Mouse (Mus musculus): ENCODE data around the gene Xrra1.

DNA sequence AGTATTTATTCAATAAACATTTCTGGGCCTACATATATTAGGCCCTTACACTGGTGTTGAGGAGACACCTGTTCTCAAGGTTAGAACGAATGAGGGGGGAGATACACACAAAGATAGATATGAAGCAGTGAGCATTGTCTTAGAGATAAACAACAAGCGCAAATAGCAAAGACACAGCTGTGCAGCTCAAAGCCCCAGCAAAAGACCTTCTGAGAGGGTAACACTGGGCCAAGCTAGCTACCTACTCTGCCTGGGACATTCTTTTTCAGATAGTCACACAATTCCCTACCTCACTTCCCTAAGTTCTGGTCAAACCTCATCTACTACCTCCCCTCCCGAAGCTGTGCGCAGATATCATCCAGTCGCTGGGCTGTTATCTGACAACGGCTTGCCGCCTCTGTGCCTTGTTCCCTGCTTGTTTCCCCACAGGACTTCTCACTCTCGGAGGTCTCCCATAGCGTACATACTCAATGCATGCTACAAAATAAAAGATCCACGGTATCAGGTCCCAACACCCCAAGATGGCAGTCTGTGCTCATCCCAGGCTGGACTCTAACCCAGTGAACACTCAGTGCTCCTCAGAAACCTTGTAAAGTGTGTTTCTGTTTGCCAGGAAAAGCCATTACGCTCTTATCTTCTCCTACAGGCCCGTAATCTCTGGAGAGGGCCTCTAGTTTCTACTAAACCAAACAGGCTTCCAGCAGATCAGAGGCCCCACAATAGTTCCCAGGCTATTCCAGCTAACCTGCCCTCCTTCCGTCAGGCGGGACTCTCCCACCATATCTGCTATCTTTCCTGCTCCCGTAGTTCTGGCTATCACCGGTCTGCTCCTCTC lies 34.0 kb upstream of the Xrra1 start:
- no peak for TF ChIP-seq ZMIZ1 (IDR thresholded peaks at IDR 0.05; ENCODE audit: low read depth, low read length)
- 0 out of 2 replicates have a peak, but pooled peaks have one; percentile 40 for TF ChIP-seq BHLHE40 (IDR thresholded peaks at IDR 0.05; ENCODE audit: borderline replicate concordance, low read depth, low read length)
- TF ChIP-seq CTCF (IDR thresholded peaks at IDR 0.05 in 2 of 3, conservative IDR thresholded peaks at IDR 0.05 in 1 of 3; ENCODE audit: control insufficient read depth in 1 of 3, insufficient read depth in 1 of 3, low read depth in 2 of 3, low read length in 3 of 3, poor library complexity in 1 of 3, severe bottlenecking in 1 of 3) = no peak
- TF ChIP-seq EP300 (IDR thresholded peaks at IDR 0.05; ENCODE audit: low read depth in 1 of 2, low read length in 2 of 2) = peak; percentile 51 to 71
- TF ChIP-seq GABPA (IDR thresholded peaks at IDR 0.05; ENCODE audit: low read depth, low read length) = no peak
- no peak for TF ChIP-seq SMC3 (IDR thresholded peaks at IDR 0.05; ENCODE audit: low read depth, low read length)
- TF ChIP-seq MXI1 (IDR thresholded peaks at IDR 0.05; ENCODE audit: low read depth, low read length) = no peak; the same call in 1 of the 2 replicates
- no peak for TF ChIP-seq ZNF384 (IDR thresholded peaks at IDR 0.05; ENCODE audit: low read depth, low read length)
- TF ChIP-seq POLR2A (IDR thresholded peaks at IDR 0.05; ENCODE audit: control insufficient read depth in 1 of 2, insufficient read depth in 1 of 2, low read depth in 1 of 2, low read length in 2 of 2, poor library complexity in 1 of 2) = 0 out of 4 replicates have a peak, but pooled peaks of 1 of the 2 experiments have one; percentile 28
- TF ChIP-seq TAL1 (IDR thresholded peaks at IDR 0.05; ENCODE audit: low read length) = peak; percentile 43
- TF ChIP-seq MAZ (IDR thresholded peaks at IDR 0.05; ENCODE audit: low read depth, low read length) = no peak
- TF ChIP-seq USF1 (IDR thresholded peaks at IDR 0.05; ENCODE audit: low read depth, low read length) = no peak
- no peak for TF ChIP-seq MAX (IDR thresholded peaks at IDR 0.05; ENCODE audit: low read length)
- no peak for TF ChIP-seq ELF1 (IDR thresholded peaks at IDR 0.05; ENCODE audit: low read depth, low read length)

Measured in MEL (cell line).